Mouse (Mus musculus): ENCODE measurements around the gene Tmbim7.

Tmbim7 gene

DNA sequence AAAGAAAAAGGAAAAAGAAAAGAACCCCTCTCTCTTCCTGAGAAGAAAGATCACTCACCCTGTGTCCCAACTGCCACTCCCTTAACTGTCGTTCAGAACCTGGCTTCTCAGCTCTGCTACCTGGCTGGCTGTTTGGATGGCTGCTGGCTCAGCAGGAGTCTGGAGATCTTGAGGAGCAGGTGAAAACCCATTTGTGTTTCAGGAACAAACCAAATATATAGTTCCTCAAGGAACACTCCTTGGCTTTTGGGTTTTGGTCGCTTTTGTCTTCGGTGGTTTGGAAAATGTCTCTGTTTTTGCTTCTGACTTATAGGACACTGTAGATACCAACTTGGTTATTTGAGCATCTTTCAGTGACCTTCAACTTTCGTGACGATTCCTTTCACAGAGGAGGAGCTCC, 6.1 kb downstream of the Tmbim7 start, which contains the start of gene Gatad1:
Gatad1 (minus strand) TSS at position 101 of the 400 bp plus-strand sequence.
- in situ Hi-C loops (cut with MboI; ENCODE audit: low sequenced_read_pairs) = no loop called here

DNA sequence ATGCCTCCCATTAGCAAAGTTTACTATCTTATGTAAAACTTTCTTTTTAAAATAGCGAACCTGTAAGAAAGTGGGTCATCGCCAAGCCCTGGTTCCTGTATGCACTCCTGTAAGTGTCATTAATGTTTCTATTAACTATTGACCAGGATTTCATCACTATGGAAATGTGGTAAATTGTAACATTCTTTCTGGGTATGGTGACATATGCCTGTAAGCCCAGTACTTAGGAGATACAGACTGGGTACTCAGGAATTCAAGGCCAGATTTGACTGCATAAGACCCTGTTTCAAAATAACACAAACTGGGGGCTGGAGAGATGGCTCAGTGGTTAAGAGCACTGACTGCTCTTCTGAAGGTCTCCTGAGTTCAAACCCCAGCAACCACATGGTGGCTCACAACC, 14.2 kb downstream of the Tmbim7 start:
- in situ Hi-C loops (cut with MboI; ENCODE audit: low sequenced_read_pairs) = no loop called here

DNA sequence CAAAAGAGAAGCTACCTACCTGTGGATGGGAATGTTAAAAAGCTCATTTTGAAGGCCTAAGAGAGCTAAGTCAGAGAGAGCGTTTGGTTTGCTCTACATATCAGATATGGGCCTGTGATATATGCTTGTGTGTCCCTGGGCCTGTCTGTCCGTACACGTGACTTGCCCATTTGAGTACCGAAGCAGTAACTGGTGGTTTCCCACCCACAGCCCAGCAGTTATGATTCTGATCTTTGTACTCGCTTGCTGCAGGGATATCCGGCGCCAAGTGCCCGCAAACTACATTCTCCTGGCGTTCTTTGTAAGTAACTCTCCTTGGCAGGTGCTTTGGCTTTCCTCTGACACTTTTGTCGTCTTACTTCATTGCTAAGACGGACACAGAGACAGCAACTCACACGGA, 15.6 kb downstream of the Tmbim7 start:
- in situ Hi-C loops (cut with MboI; ENCODE audit: low sequenced_read_pairs) = no loop called here

DNA sequence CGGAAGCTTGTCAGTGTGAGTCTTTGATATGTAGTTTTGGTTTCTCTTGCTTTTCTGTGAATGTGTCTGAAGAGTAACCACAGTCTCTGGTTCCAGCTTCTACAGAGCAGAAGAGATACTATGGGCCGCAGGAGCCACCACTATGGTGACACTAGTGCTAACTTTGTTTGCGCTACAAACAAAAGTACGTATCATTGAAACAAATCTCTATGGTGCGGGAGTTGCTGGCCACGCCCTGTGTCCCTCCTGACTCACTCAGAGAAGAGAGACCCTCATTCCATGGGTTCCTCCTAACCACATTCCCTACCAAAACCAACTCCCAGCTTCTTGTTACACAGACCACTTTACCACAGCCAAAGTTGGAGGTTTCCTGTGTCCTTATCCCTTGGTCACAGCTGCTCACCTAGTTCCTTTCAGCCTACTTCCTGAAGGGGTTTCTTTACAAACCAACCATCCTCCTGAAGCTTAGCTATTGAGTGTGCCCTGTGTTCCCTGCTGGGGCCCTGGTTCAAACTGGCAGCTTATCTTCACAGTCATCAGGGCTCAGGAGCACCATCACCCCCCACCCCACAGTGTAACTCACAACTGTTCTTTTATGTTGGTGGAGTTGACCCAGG, 19.1 kb downstream of the Tmbim7 start:
- in situ Hi-C loops (cut with MboI; ENCODE audit: low sequenced_read_pairs) = no loop called here

DNA sequence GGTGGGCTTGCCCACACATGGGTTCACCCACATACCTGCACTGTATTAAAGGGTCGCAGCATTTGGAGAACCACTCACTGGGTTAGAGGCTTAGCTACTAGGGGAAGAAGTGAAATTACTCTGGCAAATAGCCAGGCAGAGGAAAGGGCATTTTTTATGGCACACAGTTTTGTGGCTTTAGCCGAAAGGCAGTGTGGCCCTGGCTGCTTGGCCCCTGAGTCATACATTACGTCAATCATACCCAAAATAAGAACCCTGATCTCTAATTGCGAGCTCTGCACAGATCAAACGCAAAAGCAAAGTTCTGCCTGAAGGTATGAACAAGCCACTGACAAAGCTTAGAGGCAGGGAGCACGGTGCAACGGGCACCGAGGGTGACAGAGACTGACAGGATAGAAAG, 37.3 kb downstream of the Tmbim7 start:
- in situ Hi-C loops (cut with MboI; ENCODE audit: low sequenced_read_pairs) = no loop called here

DNA sequence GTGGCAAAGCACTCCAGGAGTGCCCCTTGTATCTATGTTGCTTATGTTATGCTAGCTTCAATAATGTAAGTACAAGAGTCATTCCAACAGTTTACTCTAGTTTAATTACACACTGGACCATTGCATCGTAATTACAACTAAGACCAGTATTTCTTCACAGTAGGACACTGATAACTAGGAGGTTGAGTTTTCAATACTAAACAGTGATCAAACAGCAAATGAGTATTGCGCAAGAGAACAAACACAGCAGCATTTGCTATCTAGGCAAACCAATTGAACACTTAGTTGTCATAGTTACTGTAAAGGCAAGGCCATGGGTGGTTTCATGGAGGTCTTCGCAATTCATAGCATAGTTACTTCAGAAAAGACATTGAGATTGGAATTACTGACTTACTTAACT, 40.3 kb downstream of the Tmbim7 start:
- in situ Hi-C loops (cut with MboI; ENCODE audit: low sequenced_read_pairs) = no loop called here

DNA sequence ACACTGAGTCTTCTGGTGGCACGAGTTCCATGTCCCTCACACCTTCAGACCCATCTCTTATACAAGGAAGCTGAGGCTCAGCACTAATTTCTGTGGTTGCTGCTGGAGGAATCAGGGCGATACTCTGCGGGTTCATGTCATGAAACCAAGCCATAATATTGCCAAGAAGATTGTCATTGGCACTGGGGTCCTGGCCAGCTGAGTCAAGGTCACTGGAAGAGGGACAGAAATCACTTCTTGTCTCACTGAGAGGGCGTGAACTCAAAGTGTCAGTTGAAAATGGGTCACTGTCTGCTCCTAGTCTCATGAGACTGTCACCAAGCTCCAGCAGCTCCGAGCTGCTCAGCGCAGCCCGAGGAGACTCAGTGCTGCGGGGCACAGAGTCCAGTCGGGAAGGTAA, 42.0 kb downstream of the Tmbim7 start:
- in situ Hi-C loops (cut with MboI; ENCODE audit: low sequenced_read_pairs) = no loop called here

DNA sequence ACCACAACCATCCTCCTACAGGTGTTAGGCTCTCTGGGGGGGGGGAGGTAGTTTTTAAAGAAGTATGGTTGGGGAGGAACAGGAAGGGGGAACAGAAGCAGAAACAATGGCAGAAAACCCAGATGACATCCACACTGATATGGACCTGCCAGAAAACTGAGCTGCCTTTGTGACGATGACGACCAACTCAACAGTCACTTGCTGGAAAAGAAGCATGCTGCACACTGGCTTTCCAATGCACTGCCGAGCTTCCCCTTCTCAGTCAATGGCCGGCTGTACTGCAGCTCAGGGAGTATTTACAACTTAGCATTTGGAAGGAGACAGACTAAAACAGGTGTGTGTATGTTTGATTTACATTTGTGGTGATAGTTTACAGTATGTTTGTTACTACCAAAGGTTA, 44.2 kb downstream of the Tmbim7 start:
- in situ Hi-C loops (cut with MboI; ENCODE audit: low sequenced_read_pairs) = no loop called here

DNA sequence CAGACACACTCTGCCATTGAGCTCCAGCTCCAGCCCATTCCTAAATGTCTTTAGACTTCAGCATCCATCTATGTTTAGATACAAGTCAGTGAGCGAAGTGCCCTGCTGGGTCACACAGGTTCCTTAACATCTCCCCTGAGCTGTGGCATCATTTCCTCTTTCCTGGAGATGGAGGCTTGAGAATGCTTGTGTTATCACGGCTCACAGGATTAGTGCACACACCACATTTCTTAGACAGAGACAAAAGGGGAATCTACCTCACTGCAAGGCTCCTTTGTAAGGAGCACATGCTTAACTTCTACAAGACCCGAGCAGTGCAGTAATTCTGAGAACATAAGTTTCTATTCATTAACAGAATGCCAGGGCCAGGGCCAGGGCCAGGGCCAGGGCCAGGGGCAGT, 45.0 kb downstream of the Tmbim7 start:
- in situ Hi-C loops (cut with MboI; ENCODE audit: low sequenced_read_pairs) = no loop called here

DNA sequence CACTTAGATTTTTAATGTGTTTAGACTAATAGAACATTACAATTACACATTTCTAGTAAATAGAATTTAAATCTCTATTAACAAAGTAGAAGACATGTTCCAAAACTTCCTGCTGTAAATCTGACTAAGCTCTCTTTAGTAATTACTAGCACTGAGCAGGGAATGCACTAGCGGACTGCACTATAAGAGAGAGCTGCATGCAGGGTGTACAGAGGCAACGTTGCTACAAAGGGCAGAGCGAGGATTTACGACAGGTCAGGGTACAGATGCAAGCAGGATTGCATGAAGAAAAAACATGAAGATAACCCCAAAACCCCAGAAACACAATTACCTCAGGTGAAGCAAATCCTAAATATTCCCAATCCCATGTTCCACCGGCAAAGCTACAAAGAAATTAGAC, 49.0 kb downstream of the Tmbim7 start:
- in situ Hi-C loops (cut with MboI; ENCODE audit: low sequenced_read_pairs) = no loop called here

DNA sequence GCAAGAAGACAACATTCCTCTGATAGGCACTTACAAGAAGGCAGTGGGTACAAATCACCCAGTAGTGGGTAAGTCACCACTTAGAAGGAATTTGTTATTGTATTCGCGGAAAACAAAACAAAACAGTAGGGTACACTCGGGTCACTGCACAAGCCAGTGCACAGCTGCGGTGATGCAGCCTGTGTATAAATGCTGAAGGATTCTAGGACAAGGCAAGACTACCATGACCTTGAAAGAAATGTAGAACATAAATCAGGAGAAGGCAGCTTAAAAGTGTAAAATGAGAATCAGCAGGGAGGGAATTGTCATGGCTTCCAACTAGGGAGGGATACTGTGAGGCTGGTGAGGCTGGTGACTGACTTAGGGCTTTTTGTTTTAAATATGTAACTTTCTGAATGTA, 51.2 kb downstream of the Tmbim7 start:
- in situ Hi-C loops (cut with MboI; ENCODE audit: low sequenced_read_pairs) = no loop called here

DNA sequence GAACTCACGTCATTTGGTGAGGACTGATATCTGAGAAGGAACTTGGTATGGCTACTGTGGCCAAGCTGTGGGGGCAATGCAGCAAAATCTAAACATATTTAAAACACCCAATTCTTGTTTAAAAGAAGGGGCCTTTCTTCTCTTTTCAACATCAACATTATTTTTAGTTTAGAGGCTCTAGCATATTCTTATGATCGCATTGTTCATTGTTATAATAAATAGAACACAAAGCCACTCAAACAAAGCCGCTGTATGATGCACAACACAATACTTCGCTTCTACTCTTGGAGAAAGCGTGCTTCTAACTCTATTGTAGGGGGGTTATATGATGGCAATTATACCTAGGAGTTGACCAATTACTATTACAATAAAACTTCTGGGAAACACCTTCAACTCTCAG, 64.8 kb downstream of the Tmbim7 start:
- in situ Hi-C loops (cut with MboI; ENCODE audit: low sequenced_read_pairs) = no loop called here

DNA sequence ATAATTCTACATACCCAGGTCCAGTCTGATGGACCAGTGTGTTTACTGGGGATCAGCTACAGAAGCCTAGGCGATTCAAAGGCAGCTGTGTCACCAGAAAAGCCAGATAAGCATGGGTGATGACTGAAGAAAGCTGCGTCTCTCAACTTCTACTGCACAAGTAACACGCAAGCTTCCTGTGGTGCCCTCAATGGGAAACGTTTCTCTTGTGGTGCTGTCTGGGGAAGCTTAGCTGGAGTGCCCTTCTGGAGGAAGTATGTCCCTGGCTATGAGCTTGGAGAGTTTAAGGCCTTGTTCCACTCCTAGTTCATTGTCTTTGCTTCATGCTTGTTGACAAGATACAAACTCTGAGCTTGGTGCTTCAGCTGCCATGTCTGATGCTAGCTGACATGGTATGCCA, 68.4 kb downstream of the Tmbim7 start:
- in situ Hi-C loops (cut with MboI; ENCODE audit: low sequenced_read_pairs) = no loop called here

DNA sequence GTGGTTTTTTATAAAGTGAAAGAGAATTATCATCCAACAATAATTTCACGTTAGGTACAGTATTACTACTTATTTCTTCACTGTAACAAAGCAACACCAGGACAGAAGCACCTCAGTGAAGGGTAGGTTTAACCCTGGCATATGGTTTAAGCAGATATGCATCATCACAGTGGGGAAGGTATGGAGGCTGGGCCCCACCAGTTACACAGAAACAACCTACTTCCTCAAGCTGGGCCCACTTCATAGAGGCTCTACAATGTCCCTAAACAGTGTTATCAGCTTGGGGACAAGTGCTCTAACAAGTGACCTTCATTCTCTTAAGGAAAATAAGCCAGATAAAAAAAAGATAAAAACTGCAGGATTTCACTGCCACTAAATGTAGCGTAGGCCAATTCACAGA, 71.9 kb downstream of the Tmbim7 start:
- in situ Hi-C loops (cut with MboI; ENCODE audit: low sequenced_read_pairs) = no loop called here

DNA sequence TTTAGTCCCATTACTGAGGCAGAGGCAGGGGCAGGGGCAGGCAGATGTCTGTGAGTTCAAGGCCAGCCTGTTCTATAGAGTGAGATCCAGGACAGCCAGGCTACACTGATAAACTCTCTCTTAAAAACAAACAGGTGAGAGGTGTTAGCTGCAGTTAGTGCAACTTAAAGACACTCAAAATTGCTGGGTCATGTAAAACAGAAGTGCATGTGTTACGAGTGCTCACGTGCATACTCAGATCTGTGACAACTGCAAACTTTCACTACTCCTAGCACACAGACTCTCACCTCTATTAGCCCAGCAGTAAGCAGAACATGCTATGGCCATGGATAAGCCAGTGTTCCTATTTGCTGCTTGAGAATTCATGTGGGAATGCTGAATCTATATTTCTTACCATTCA, 72.4 kb downstream of the Tmbim7 start:
- in situ Hi-C loops (cut with MboI; ENCODE audit: low sequenced_read_pairs) = no loop called here

DNA sequence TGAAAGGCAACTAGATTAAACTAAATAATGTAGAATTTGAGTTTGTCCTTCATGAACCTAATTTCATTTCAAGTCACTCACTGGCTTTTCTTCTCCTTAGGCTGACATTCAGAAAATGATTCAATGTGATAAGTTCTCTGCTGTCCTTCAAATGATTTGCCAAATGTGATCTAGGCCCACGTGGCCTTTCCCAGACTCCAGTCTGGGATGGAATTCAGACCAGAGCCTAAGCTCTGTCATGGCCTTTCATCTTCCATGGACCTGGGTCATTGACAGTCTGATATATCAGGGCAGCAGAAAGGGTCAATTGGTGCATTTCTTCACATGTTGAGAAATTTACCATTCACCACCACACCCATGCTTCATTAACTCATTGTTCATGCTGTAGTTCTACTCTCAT, 74.5 kb downstream of the Tmbim7 start:
- in situ Hi-C loops (cut with MboI; ENCODE audit: low sequenced_read_pairs) = no loop called here

DNA sequence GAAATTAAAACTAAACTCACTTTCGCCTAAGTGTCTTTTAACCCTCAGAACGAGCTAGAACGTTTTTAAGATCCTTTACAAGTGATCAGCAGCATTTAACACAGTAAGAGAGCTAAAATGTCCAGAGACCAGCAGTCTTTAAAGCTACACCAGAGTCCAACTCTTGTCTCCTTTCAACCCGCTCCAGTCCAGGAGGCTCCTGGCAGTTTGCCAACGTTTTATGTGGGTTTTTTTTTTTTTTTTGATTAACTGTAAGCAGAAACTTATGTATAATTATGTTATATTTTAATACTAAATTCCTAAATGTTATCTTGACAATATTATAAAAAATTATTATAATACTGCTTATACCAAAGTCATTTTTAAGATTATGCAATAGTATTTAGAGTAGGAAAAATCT, 77.8 kb downstream of the Tmbim7 start:
- in situ Hi-C loops (cut with MboI; ENCODE audit: low sequenced_read_pairs) = no loop called here

Measured in CH12F3 (cell line).